Mouse (Mus musculus): ENCODE data around the gene Hamp2. TPM values are rescaled to one million over a fixed set of nuclear protein-coding genes. Genes with fewer than 3 reads are reported as not detected.
"Not testable (repeated sequence)": the region's sequence is repeated elsewhere in the genome, so short reads cannot be mapped to it uniquely, and the experiment has no call there.

Gene Hamp2
- total RNA-seq, 4 experiments from 2014 or later = not detected

- no peak for DNase-seq (ENCODE audit: low spot score in 2 of 2)
Measured at GRCm38 (mm10) chr7:30954036-30954435, 29.6 kb upstream of the Hamp2 start.

GRCm38 (mm10) chr7:30953459-30953858, 29.0 kb upstream of the Hamp2 start:
- no peak for DNase-seq (ENCODE audit: low spot score in 2 of 2)

- no peak for DNase-seq (ENCODE audit: low spot score in 2 of 2)
Measured at GRCm38 (mm10) chr7:30952441-30953265, 28.2 kb upstream of the Hamp2 start.

DNA sequence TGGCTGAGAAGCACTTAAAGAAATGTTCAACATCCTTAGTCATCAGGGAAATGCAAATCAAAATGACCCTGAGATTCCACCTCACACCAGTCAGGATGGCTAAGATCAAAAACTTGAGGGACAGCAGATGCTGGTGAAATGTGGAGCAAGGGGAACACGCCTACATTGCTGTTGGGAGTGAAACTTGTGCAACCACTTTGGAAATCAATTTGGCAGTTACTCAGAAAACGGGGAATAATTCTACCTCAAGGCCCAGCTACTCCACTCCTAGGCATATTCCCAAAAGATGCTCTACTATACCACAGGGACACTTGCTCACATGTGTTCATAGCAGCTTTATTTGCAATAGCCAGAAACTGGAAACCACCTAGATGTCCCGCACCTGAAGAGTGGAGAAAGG, 25.4 kb upstream of the Hamp2 start:
- not testable (repeated sequence) for DNase-seq (ENCODE audit: low spot score in 2 of 2)

DNA sequence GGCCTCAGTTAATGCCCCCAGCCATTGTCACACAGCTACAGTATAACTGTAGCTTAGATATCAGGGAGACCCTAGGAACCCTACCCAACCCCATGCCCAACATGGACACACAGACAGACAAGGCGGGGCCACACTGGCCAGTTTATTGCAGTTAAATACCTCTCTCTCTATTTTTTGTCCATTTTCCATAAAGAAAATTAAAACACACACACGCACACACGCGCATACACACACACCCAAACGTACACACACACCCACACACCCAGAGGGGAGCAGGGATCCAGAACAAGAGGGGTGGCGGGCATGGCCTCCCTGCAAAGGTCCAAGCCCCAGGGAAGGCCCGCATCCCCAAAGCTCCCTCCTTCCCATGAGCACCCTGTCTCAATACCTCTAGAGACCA, 21.4 kb upstream of the Hamp2 start:
- DNase-seq (ENCODE audit: low spot score in 2 of 2) = no peak

GRCm38 (mm10) chr7:30945466-30945865, 21.0 kb upstream of the Hamp2 start:
- not testable (repeated sequence) for DNase-seq (ENCODE audit: low spot score in 2 of 2)

GRCm38 (mm10) chr7:30944706-30945105, 20.2 kb upstream of the Hamp2 start:
- not testable (repeated sequence) for DNase-seq (ENCODE audit: low spot score in 2 of 2)

GRCm38 (mm10) chr7:30943909-30944635, 19.6 kb upstream of the Hamp2 start, which contains the start of gene Hamp:
Hamp (minus strand) TSS chr7:30944032.
- no peak for DNase-seq (ENCODE audit: low spot score in 2 of 2)

- not testable (repeated sequence) for DNase-seq (ENCODE audit: low spot score in 2 of 2)
Measured at GRCm38 (mm10) chr7:30942365-30942764, 17.9 kb upstream of the Hamp2 start.

- not testable (repeated sequence) for DNase-seq (ENCODE audit: low spot score in 2 of 2)
Measured at GRCm38 (mm10) chr7:30940070-30940469, 15.6 kb upstream of the Hamp2 start.

DNA sequence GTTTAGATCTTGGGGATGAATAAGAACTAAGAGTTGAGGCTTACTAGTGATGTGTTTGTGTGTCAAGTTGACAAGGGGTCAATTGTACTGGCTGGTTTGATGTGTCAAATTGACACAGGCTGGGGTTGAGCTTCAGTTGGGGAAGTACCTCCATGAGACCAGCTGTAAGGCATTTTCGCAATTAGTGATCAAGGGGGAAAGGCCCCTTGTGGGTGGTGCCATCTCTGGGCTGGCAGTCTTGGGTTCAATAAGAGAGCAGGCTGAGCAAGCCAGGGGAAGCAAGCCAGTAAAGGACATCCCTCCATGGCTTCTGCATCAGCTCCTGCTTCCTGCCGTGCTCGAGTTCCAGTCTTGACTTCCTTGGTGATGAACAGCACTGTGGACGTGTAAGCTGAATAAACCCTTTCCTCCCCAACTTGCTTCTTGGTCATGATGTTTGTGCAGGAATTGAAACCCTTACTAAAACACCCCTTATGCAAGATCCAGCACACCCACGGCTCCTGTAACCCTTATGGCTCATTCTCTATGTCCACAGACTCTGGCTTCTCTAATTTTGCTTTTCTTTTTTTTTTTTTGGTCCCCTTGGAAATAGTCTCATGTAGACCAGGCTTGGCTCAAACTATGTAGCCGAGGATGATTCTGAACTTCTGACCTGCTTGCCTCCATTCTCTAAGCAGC, 11.1 kb upstream of the Hamp2 start:
- not testable (repeated sequence) for DNase-seq (ENCODE audit: low spot score in 2 of 2)

- no peak for DNase-seq (ENCODE audit: low spot score in 2 of 2)
Measured at GRCm38 (mm10) chr7:30924071-30924470, 410 bp downstream of the Hamp2 start.

DNA sequence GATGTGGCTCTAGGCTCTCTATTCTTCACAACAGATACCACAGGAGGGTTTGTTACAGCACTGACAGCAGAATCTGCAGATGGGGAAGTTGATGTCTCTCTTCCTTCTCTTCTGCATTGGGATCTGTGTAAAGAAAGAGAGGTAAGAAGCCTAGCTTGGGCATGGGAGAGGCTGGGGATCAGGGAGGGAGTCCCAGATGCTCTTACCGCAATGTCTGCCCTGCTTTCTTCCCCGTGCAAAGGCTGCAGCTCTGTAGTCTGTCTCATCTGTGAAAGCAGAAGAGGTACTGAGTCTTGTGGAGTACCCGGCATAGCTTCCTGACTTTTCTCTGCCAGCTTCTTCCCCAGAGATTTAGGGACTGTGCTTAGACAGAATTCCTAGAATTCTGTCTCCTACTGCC, 2.0 kb downstream of the Hamp2 start:
- DNase-seq (ENCODE audit: low spot score in 2 of 2) = not testable (repeated sequence)

DNA sequence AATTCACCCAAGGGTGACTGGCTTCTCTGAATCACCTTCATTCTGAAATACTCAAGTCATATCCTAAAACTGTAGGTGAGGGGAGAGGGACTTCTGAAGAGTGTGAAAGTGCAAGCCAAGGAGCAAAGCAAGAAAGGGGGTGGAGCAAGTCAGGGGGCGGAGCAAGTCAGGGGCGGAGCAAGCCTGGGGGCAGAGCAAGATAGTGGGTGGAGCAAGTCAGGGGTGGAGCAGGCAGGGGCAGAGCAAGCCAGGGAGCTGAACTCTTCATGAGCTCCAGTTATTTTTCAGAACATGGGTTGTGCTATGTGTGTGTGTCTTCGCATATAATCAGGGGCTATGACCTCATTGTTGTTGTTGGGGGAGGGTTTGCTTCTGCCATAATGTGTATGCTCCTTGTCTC, 4.3 kb downstream of the Hamp2 start:
- DNase-seq (ENCODE audit: low spot score in 2 of 2) = no peak

GRCm38 (mm10) chr7:30917219-30917618, 7.3 kb downstream of the Hamp2 start:
- DNase-seq (ENCODE audit: low spot score in 2 of 2) = no peak

DNA sequence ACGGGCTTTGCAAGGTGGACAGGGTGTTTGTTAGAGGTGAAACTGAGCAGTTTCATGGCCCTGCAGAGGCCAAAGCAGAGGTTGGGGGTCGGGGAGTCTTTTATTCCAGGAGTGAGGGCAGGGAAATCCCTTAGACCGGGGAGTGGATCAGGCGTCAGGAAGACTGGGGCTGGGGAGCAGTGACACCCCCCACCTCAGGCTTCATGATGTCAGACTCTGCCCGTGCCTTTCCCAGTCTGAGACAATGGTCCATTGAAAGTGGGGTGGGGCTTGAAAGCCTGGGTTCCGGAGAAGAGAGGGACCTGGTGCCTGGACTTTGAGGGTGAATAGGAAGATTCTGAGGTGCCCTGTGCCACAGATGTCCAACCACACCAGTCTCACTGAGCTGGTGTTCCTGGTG, 7.8 kb downstream of the Hamp2 start:
- peak in 1 of 2 experiments; percentile 32 for DNase-seq (ENCODE audit: low spot score in 2 of 2)

GRCm38 (mm10) chr7:30914732-30915131, 9.7 kb downstream of the Hamp2 start, which contains the start of gene Mag:
Mag (minus strand) TSS chr7:30914873.
- DNase-seq (ENCODE audit: low spot score in 2 of 2) = peak in 1 of 2 experiments; percentile 55

GRCm38 (mm10) chr7:30909773-30910172, 14.7 kb downstream of the Hamp2 start:
- DNase-seq (ENCODE audit: low spot score in 2 of 2) = no peak

- no peak for DNase-seq (ENCODE audit: low spot score in 2 of 2)
Measured at GRCm38 (mm10) chr7:30908992-30909431, 15.5 kb downstream of the Hamp2 start.

DNA sequence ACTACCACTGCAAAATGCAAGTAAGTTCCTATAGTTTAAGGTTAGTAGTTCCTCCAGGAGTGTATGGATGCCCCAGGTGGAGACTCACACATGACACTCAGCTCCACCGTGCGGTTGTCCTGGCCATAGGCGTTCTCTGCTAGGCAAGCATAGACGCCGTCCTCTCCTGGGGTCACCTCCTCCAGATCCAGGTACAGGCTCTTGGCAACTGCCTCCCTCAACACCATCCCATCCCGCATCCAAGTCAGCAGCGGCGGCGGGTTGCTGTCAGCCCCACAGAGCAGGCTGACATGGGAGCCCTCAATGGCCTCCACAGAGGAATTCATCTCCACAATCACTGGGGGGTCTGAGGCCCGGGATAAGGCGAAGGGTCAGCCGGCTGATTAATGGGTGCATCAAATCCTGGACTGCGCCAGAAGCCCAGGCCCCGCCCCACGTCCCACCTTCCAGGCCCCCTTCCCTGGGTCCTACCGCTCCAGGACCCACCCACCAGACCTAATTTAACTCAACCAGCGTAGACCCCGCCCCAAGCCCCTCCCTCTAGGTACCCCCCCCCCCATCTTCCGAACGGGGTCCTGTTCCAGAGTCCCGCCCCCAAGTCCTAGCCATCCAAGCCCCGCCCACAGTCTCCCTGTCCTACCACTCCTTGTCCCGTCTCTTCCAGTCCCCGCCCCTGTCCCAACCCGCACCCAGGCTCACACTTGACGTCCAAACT, 16.0 kb downstream of the Hamp2 start:
- no peak for DNase-seq (ENCODE audit: low spot score in 2 of 2)

DNA sequence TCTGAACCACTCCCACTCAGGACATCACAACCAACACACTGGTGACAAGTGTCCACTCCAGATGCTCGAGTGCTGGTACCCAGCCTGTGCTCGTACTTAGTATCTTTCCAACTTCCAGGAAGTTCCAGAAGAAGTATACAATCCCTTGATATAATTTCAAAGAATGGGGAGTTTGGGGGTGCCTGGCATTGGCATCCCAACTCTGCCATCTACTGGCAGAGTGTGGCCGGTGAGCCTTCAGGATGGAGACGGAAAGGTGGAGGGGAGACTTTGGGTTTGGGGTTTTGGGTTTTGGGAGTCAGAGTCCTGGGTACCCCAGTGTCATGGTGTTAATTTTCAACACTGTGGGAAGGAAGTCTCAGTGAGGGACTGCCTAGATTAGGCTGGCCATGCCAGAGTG, 20.4 kb downstream of the Hamp2 start:
- no peak for DNase-seq (ENCODE audit: low spot score in 2 of 2)

Measured in left cerebral cortex, adult 8-10 months (tissue).